Mouse (Mus musculus) left cerebral cortex, postnatal 36 days (tissue): ENCODE data around the gene Slc39a9. TPM values are rescaled to one million over a fixed set of nuclear protein-coding genes. Genes with fewer than 3 reads are reported as not detected.

Experiments used
- DNase-seq, 2 experiments: peaks; one replicate each; pipeline ENCODE4 v3.0.0; 2021 to 2022; ENCODE audit warnings: low spot score in 2 of 2, mixed read lengths in 1 of 2
- intact Hi-C: fragments of 180-260 bp; cut with DNase I; formaldehyde crosslinking; loops from one replicate; pipeline ENCODE4 v1.15.1; 2025
- total RNA-seq, 2 experiments: library from RNA; stranded (reverse); gene quantifications; 2 replicates each; pipeline ENCODE4 v1.2.3; 2021

The Slc39a9 gene
- total RNA-seq, 2 experiments from 2014 or later: 36.7 to 37.6 TPM

- no peak for DNase-seq
- intact Hi-C loops: no loop called here
These were observed 2.7 kb downstream of the Slc39a9 start for GRCm38 (mm10) chr12:80646377-80646776.

- intact Hi-C loops: no loop called here
- DNase-seq: no peak
These were observed 10.4 kb downstream of the Slc39a9 start for GRCm38 (mm10) chr12:80653951-80654658.

DNA sequence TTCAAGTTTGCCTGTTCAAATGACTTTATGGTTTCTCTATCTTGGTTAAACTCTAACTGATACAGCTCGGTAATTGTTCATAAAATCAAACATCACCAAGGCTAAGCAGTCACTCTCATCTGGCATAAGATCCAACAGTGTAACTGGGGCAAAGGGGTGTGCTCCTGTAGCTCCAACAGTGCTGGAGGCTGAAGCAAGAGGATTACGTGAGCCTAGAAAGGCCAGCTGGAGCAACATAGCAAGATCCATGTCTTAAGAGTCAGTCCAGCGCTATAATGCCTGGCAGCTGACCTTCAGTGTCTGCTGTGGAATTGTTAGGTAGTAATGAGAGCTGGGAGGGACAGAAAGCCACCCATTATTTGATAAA lies 11.0 kb downstream of the Slc39a9 start:
- no peak for DNase-seq
- intact Hi-C loops: no loop called here

GRCm38 (mm10) chr12:80658661-80659060 lies 15.0 kb downstream of the Slc39a9 start:
- intact Hi-C loops: no loop called here
- DNase-seq: no peak

- intact Hi-C loops: no loop called here
- no peak for DNase-seq
These were observed 18.6 kb downstream of the Slc39a9 start for GRCm38 (mm10) chr12:80662322-80662721.

DNA sequence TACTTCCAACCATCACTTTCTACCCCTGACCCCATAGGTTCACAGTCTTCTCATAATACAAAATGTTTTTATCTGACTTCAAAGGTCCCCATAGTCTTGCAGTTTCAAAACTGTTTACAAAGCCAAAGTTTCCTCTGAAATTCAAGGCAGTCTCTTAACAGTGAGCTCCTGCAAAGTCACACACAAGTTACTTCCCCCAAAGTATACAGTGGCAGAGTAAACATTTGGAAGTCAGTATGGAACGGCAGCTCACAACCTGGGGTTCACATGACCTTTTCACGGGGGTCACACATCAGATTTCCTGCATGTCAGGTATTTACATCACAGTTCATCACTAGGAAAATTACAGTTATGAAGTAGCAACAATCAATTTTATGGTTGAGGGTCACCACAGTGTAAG lies 20.3 kb downstream of the Slc39a9 start:
- intact Hi-C loops: no loop called here
- DNase-seq: no peak

DNA sequence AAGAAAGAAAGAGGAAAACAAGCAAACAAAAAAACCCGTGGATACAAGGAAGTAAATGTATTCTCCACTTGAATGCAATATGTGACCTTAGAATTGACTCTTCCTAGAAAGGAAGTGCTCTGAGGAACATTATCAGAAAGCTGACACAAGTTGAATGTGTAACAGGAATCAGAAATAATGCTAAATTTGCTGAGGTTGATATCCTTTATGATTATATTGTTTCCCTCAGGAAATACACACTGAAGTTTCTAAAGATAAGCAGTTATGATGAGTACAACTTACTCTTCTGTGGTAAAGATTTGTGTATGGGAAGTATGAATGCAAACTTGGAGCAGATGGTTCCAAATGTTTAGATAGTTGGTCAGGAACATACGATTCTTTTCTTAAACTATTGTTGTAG lies 24.7 kb downstream of the Slc39a9 start:
- DNase-seq: no peak
- intact Hi-C loops: no loop called here

DNA sequence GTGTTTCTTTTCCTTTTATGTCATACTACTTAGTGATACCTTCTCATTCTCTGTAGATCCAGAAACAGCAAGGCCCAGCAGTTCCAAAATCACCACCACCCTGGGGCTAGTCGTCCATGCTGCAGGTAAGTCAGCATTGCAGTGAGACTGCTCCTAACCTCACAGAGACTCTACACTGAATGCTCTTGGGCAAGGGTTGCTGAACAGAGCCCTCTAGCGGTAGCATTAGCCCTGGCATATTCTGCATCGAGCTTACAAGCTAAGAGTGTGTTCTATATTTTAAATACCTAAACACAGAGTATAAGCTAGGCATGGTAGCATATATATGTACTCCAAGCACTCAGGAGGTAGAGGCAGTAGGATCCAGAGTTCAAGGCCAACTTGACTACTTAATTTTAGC lies 29.5 kb downstream of the Slc39a9 start:
- intact Hi-C loops: loop anchor here (10.0 kb wide), 1 partner anchor 178 kb away; no protein-coding TSS in a partner anchor
- peak; percentile 45 to 55 for DNase-seq

- intact Hi-C loops: loop anchor here (5.0 kb wide), 1 partner anchor 46 kb away; no protein-coding TSS in a partner anchor
- no peak for DNase-seq
These were observed 37.7 kb downstream of the Slc39a9 start for GRCm38 (mm10) chr12:80681340-80681739.

DNA sequence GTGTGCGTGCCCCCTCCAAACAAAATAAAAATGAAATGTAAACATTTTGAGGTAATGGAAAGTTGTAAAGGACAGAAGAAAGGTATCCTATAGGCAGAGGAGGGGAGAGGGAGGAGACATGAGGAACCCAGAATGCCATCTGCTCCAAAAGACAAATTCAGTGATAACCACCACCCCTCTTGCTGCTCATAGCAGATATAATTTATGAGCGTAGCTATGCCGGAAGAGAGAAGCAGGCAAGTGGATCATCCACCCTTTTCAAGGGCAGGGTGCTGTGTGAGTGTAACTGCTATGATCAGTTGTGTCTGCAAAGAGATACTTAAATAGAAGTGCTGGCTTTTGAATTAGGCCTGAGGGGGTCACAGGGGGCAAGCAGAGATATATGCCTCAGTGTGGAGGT lies 39.9 kb downstream of the Slc39a9 start:
- intact Hi-C loops: loop anchor here (5.0 kb wide), 1 partner anchor 44 kb away; no protein-coding TSS in a partner anchor
- no peak for DNase-seq

DNA sequence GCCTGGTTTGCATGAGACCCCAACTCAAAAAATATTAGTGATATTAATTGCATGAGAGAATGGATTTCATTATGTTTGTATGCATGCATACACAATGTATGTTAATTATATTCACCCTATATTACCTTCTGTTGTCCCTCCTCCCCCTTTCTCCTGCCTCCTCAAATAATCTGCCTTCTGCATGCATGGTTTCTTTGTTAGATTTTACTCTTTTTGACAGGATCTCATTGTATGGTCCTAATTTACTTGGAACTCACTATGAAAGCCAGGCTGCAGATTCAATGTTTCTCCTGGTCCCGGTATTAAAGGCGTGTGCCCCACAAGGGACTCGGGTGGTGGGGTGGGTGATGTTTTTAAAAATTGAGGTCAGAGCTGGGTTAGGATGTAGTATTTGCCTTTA lies 40.6 kb downstream of the Slc39a9 start:
- no peak for DNase-seq
- intact Hi-C loops: loop anchor here (5.0 kb wide), 1 partner anchor 43 kb away; no protein-coding TSS in a partner anchor

DNA sequence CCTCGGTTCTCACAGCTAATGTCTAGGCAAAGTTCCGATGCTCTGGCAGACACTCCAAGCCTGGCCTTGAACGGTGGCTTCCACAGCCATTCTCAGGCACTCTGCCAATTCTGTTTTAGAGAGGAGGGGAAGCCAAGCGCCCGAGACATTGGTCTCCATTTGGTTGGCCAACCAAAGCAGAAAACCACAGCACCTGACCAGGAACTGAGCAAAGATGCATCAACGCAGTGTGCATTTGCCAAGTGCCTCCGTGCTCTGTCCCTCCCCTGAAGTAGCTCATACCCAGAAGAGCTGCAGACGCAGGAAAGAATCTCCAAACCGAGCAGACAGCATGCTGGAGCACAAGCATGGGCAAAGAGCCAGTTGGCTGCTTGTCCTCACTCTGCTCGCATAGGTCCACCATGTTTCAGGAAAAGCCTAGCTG lies 44.1 kb downstream of the Slc39a9 start:
- intact Hi-C loops: no loop called here
- DNase-seq: no peak

GRCm38 (mm10) chr12:80689696-80690095 lies 46.0 kb downstream of the Slc39a9 start:
- no peak for DNase-seq
- intact Hi-C loops: no loop called here

DNA sequence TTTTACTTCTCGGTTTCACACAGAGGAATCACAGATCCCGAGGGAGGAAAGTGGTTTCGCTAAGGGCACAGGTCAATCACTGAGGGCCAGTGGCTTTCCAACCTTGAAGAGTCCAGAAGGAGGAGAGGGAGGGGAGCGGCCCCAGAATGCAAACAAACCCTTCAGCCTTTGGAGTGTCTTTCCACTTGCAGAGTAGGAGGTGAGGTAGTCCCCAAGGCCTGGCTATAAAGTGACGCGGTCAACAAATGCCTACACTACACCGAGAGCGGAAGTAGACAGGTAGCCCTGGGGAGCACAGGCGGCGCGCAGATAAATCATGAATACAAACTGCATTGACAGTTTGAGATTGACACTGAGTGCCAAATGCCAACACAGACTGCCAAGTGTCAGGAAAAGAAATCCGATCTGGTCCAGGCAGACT lies 48.0 kb downstream of the Slc39a9 start:
- DNase-seq: no peak
- intact Hi-C loops: no loop called here

GRCm38 (mm10) chr12:80692269-80692972 lies 48.7 kb downstream of the Slc39a9 start, which contains the start of gene Plekhd1:
Gene Plekhd1 (plus strand): TSS chr12:80692591.
- intact Hi-C loops: no loop called here
- no peak for DNase-seq

DNA sequence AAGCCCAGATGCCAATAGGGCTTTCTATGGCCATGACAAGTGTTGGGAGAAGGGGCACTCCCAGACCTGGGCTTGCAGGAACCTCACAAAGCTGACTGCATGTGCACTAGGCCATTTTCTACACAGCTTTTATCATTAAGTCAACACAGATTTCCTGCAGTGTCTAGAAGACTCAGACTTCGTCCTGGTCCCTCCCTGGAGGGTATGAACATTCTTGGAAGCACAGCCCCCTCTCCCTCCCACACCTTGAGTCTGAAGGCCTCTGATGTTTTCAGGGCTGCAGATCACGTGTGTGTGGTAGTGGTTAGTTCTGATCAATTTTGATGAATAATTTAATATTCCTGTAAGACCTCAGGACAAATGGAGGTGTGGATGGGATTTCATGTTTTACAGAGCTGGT lies 50.0 kb downstream of the Slc39a9 start:
- no peak for DNase-seq
- intact Hi-C loops: no loop called here

GRCm38 (mm10) chr12:80695004-80695403 lies 51.3 kb downstream of the Slc39a9 start:
- no peak for DNase-seq

GRCm38 (mm10) chr12:80698526-80699143 lies 55.0 kb downstream of the Slc39a9 start:
- DNase-seq: no peak
- intact Hi-C loops: no loop called here

More at GRCm38 (mm10) chr12:80695004-80695403, 51.3 kb downstream of the Slc39a9 start:
- intact Hi-C loops: no loop called here

DNA sequence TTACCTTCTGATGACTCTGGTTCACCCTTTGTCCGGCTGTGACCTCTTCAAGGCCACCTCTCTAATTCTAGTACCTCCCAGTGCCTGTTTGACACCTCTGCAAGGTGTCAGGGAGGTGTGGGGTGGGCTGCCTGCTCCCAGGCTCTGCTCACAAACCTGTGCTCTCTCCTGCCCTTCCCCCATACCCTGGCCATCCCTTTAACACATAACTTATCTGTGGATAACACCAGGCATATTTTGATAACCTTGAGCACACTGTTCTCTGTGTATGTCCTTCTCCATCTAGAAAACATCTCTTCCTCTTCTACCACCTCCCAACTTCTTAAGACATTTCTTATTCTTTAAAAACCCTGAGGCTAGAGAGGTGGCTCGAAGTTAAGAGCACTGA lies 55.5 kb downstream of the Slc39a9 start:
- no peak for DNase-seq
- intact Hi-C loops: no loop called here

DNA sequence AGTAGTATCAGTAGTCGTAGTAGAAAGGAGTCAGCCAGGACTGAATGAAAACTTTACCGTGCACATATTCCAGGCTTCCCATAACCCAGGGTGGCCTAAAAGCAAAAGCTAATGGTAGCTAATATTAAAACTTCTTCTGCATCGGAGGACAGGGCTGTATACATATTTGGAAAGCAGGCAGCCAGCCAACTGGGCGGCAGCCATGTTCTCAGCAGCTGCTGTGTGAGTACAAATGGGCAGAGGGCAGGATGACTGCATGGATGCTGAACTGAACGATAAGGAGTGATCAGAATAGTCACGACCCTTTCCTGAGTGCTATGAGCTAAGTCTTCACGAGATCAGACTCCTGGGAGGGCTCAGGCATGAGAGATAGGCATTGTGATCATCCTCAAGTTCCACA lies 57.6 kb downstream of the Slc39a9 start:
- intact Hi-C loops: no loop called here
- DNase-seq: no peak
